Mouse (Mus musculus): ENCODE measurements around the gene Olfr1313. TPM values are rescaled to one million over a fixed set of nuclear protein-coding genes. Genes with fewer than 3 reads are reported as not detected.
"Not testable (repeated sequence)": the region's sequence is repeated elsewhere in the genome, so short reads cannot be mapped to it uniquely, and the experiment has no call there.

Olfr1313 gene
- polyA plus RNA-seq (2016; fragmentation: Nextera tagmentation; extraction: Ambion mirVana): not detected in 2 replicates

DNA sequence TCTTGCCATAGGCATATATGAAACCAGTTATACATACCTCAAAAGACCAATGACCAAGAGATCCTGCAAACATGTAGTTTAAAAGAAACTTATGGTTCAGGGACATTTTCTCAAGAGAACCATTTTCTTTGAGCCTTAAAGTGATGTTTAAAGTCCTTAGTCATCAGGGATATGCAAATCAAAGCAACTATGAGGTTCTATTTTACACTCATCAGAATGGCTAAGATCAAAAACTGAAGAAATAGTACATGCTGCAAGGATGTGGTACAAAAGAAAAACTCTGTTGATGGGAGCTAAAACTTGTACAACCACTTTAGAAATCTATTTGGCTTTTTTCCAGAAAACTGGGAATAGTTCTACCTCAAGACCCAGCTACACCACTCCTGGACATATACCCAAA, at the start of gene Olfr1313:
Gene Olfr1313 (minus strand): TSS at position 101 of the 400 bp plus-strand sequence.
- Histone ChIP-seq H3K27ac (no peak within 1 kb of the TSS), H3K4me3 (no peak within 1 kb of the TSS), H3K4me1 (replicated peaks) (no peaks in the 10 kb centered on the region), H3K27me3 (ENCODE audit: insufficient read depth, poor library complexity, severe bottlenecking) (no peaks in the 10 kb centered on the region), H3K9me3 (no peaks in the 10 kb centered on the region), H3K36me3 (no peaks in the 10 kb centered on the region)
- DNase-seq (ENCODE audit: low spot score): no peak

DNA sequence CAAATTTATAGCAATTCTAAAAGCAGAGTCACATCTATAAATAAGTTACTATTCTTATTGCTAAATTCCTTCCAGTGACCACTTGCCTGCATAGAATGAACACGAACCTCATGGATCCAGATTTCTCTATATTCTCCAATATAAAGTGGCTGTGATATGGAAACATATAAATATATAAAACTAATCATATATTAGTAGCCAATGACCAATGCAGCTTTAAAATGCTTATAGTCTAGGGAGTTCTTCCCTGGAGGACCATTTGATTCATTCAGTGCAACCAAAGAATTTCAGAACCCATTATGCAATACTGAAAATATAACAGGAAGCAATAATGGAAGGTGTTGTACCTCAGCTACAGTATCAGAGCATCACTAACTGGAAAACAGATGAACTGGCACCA, 37.7 kb upstream of the Olfr1313 start, which contains the start of gene Olfr1315-ps1:
Gene Olfr1315-ps1 (minus strand): TSS at position 101 of the 400 bp plus-strand sequence.
- Histone ChIP-seq H3K27me3 (ENCODE audit: insufficient read depth, poor library complexity, severe bottlenecking) (no peaks in the 10 kb centered on the region), H3K27ac (no peak within 1 kb of the TSS)
- 74% methylated on average over 1 of the region's 1 CpGs for WGBS

DNA sequence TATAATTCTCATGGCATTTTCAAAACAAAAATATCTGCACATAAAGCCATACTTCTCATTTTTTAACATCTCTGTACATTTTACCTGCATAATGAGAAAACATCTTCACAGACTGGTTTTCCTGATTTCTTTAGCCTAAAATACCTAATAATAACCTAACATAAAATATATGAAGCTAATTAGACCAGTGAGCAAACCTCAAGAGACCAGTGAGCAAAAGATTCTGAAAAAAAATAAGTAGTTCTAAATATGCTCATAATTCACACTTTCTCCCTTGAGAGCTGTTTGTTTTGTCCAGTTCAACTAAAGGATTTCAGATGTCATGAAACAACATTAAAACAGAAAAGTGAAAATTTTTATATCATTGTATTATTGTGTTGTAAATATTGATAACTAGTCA, 19.0 kb upstream of the Olfr1313 start, which contains the start of gene Olfr1314:
Gene Olfr1314 (minus strand): TSS at position 101 of the 400 bp plus-strand sequence.
- H3K4me3 ChIP-seq: no peak within 1 kb of the TSS
- no peaks in the 10 kb centered on the region for H3K4me1 ChIP-seq (replicated peaks)
- no peaks in the 10 kb centered on the region for H3K27me3 ChIP-seq (ENCODE audit: insufficient read depth, poor library complexity, severe bottlenecking)
- DNase-seq (ENCODE audit: low spot score): no peak
- H3K27ac ChIP-seq: no peak within 1 kb of the TSS
- no peaks in the 10 kb centered on the region for H3K9me3 ChIP-seq
- H3K36me3 ChIP-seq: no peaks in the 10 kb centered on the region

More for the DNA sequence above, 37.7 kb upstream of the Olfr1313 start, which contains the start of gene Olfr1315-ps1:
- Histone ChIP-seq H3K36me3 (no peaks in the 10 kb centered on the region), H3K4me3 (no peak within 1 kb of the TSS), H3K9me3 (no peaks in the 10 kb centered on the region), H3K4me1 (replicated peaks) (no peaks in the 10 kb centered on the region)
- DNase-seq (ENCODE audit: low spot score): no peak

DNA sequence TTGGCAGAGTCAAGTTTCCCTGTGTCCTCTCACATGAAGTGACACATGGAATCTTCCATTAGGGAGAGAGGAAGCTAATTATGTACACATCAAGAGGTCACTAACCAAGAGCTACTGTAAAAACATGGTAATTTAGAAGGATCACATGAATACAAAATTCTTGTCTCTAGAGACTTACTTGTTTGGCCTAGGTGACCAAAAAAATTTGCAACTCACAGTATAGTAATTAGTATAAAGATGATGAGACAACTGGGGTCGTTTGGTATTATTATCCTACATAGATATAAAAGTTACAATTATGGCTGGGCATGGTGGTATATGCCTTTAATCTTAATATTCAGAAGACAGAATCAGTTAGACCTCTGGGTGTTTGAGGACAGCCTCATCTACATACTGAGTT, 27.5 kb downstream of the Olfr1313 start, which contains the start of gene Olfr1312:
Gene Olfr1312 (minus strand): TSS at position 101 of the 400 bp plus-strand sequence.
- Histone ChIP-seq H3K27ac (no peak within 1 kb of the TSS), H3K27me3 (ENCODE audit: insufficient read depth, poor library complexity, severe bottlenecking) (no peaks in the 10 kb centered on the region), H3K4me3 (no peak within 1 kb of the TSS), H3K36me3 (no peaks in the 10 kb centered on the region), H3K4me1 (replicated peaks) (no peaks in the 10 kb centered on the region), H3K9me3 (no peaks in the 10 kb centered on the region)
- WGBS: 43% methylated on average over 1 of the region's 1 CpGs
- no peak for DNase-seq (ENCODE audit: low spot score)

DNA sequence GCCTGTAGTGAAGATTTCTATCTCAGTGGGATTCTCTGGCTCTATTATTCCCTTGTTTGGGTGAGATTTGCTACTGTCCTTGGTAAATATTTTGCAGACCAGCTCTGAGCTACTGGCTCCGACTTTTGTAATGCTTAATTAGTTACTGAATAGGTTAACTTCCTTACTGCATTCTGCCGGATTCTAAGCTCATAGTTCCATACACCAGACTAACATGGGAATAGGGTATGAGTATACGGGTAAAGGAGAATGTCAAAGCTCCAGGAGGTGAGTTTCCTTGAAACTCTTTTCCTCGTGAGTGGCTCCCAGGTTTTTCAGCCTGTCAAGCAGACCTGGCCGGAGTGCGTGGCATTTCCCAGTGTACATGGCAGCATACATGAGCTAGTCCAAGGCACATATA, 50.7 kb downstream of the Olfr1313 start:
- H3K9me3 ChIP-seq: not testable (repeated sequence)
- WGBS: 53% methylated on average over 6 of the region's 6 CpGs

DNA sequence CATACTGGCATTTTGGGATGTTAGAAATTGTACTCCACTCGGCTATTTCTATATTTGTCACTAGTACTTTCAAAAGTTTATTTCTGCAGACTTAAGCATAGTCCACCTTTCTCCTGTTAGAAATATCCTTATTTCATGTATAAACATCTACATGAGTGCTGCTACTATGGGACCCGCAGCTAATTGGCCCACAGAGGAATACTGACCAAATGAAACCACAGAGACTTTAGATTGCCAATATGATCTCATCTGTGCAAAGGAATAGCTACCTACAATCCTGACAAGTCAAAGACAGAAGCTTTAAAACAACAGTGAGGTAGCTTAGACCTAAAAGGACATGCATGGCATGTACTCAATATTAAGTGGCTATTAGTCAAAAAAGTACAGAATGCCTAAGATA, 53.3 kb downstream of the Olfr1313 start, which contains the start of gene Olfr1311:
Gene Olfr1311 (minus strand): TSS at position 101 of the 400 bp plus-strand sequence.
- H3K27ac ChIP-seq: no peak within 1 kb of the TSS
- H3K27me3 ChIP-seq (ENCODE audit: insufficient read depth, poor library complexity, severe bottlenecking): no peaks in the 10 kb centered on the region
- DNase-seq (ENCODE audit: low spot score): no peak
- H3K4me1 ChIP-seq (replicated peaks): no peaks in the 10 kb centered on the region
- WGBS: 90% methylated on average over 2 of the region's 2 CpGs
- H3K9me3 ChIP-seq: no peaks in the 10 kb centered on the region
- H3K4me3 ChIP-seq: no peak within 1 kb of the TSS
- no peaks in the 10 kb centered on the region for H3K36me3 ChIP-seq

More for the DNA sequence above, 50.7 kb downstream of the Olfr1313 start:
- not testable (repeated sequence) for H3K4me3 ChIP-seq; H3K4me1 ChIP-seq (replicated peaks); H3K27ac ChIP-seq; DNase-seq (ENCODE audit: low spot score); H3K27me3 ChIP-seq (ENCODE audit: insufficient read depth, poor library complexity, severe bottlenecking); H3K36me3 ChIP-seq

Other genes with a start within 250 kb of the Olfr1313 start
- not detected in 2 replicates for gene Olfr1305, start 200.7 kb downstream of the Olfr1313 start, polyA plus RNA-seq (2016; fragmentation: Nextera tagmentation; extraction: Ambion mirVana)
- gene Olfr1306, start 161.6 kb downstream of the Olfr1313 start, polyA plus RNA-seq (2016; fragmentation: Nextera tagmentation; extraction: Ambion mirVana): not detected in 2 replicates
- not detected in 2 replicates for gene Olfr1307, start 128.4 kb downstream of the Olfr1313 start, polyA plus RNA-seq (2016; fragmentation: Nextera tagmentation; extraction: Ambion mirVana)
- not detected in 2 replicates for gene Olfr1308, start 112.9 kb downstream of the Olfr1313 start, polyA plus RNA-seq (2016; fragmentation: Nextera tagmentation; extraction: Ambion mirVana)
- gene Olfr1309, start 87.6 kb downstream of the Olfr1313 start, polyA plus RNA-seq (2016; fragmentation: Nextera tagmentation; extraction: Ambion mirVana): not detected in 2 replicates
- not detected in 2 replicates for gene Olfr1310, start 65.1 kb downstream of the Olfr1313 start, polyA plus RNA-seq (2016; fragmentation: Nextera tagmentation; extraction: Ambion mirVana)
- not detected in 2 replicates for gene Olfr1311, start 53.4 kb downstream of the Olfr1313 start, polyA plus RNA-seq (2016; fragmentation: Nextera tagmentation; extraction: Ambion mirVana)
- gene Olfr1312, start 27.6 kb downstream of the Olfr1313 start, polyA plus RNA-seq (2016; fragmentation: Nextera tagmentation; extraction: Ambion mirVana): not detected in 2 replicates
- not detected in 2 replicates for gene Olfr1314, start 18.9 kb upstream of the Olfr1313 start, polyA plus RNA-seq (2016; fragmentation: Nextera tagmentation; extraction: Ambion mirVana)
- not detected in 2 replicates for gene Olfr1315-ps1, start 37.6 kb upstream of the Olfr1313 start, polyA plus RNA-seq (2016; fragmentation: Nextera tagmentation; extraction: Ambion mirVana)
- gene Olfr1316, start 57.1 kb upstream of the Olfr1313 start, polyA plus RNA-seq (2016; fragmentation: Nextera tagmentation; extraction: Ambion mirVana): not detected in 2 replicates
- gene Olfr1317, start 62.5 kb upstream of the Olfr1313 start, polyA plus RNA-seq (2016; fragmentation: Nextera tagmentation; extraction: Ambion mirVana): not detected in 2 replicates
- not detected in 2 replicates for gene Olfr1318, start 76.4 kb upstream of the Olfr1313 start, polyA plus RNA-seq (2016; fragmentation: Nextera tagmentation; extraction: Ambion mirVana)
- 13.3 and 14.8 TPM in 2 replicates for gene Lpcat4, start 161.6 kb upstream of the Olfr1313 start, polyA plus RNA-seq (2016; fragmentation: Nextera tagmentation; extraction: Ambion mirVana)
- gene Nutm1, start 181.4 kb upstream of the Olfr1313 start, polyA plus RNA-seq (2016; fragmentation: Nextera tagmentation; extraction: Ambion mirVana): not detected in 2 replicates
- 178 and 208 TPM in 2 replicates for gene Nop10, start 184.1 kb upstream of the Olfr1313 start, polyA plus RNA-seq (2016; fragmentation: Nextera tagmentation; extraction: Ambion mirVana)
- 8.7 and 11.2 TPM in 2 replicates for gene Slc12a6, start 188.0 kb upstream of the Olfr1313 start, polyA plus RNA-seq (2016; fragmentation: Nextera tagmentation; extraction: Ambion mirVana)
- gene Gm21985, start 188.5 kb upstream of the Olfr1313 start, polyA plus RNA-seq (2016; fragmentation: Nextera tagmentation; extraction: Ambion mirVana): not detected in 2 replicates

All from hindbrain, embryonic 10.5 days (tissue).